Mouse (Mus musculus) midbrain, embryonic 11.5 days (tissue): Measurements from ENCODE around the gene Cwf19l1. TPM values are rescaled to one million over a fixed set of nuclear protein-coding genes. Genes with fewer than 3 reads are reported as not detected.

Experiments
- ATAC-seq: fragments of 200-750 bp; cut with Nextera tagmentation; 2 replicates; pipeline ENCODE4 v1.8.0; 2017; ENCODE audit warnings: moderate TSS enrichment, moderate library complexity; ENCODE audit not compliant: low FRiP score
- DNase-seq: peaks from one replicate; pipeline ENCODE4 v3.0.0; 2015; ENCODE audit warnings: low spot score; ENCODE audit errors: missing footprints
- H3K27ac ChIP-seq: fragments of 300-500 bp; sonication (generic); 2 replicates; pipeline ENCODE4 v1.5.1; 2014; ENCODE audit warnings: low read depth, low read length
- H3K27me3 ChIP-seq: fragments of 300-500 bp; sonication (generic); 2 replicates; pipeline ENCODE4 v1.6.1; 2014; ENCODE audit warnings: mild to moderate bottlenecking, low read length, moderate library complexity, mixed read lengths; ENCODE audit not compliant: control insufficient read depth, insufficient read depth
- H3K36me3 ChIP-seq: fragments of 300-500 bp; sonication (generic); 2 replicates; pipeline ENCODE4 v1.6.1; 2014; ENCODE audit warnings: mild to moderate bottlenecking, low read length, moderate library complexity, mixed read lengths; ENCODE audit not compliant: control insufficient read depth, insufficient read depth
- H3K4me1 ChIP-seq: fragments of 300-500 bp; sonication (generic); 2 replicates; pipeline ENCODE4 v1.6.1; 2014; ENCODE audit warnings: low read length; ENCODE audit not compliant: control insufficient read depth, insufficient read depth
- H3K4me2 ChIP-seq: fragments of 300-500 bp; sonication (generic); 2 replicates; pipeline ENCODE4 v1.6.1; 2014; ENCODE audit warnings: mild to moderate bottlenecking, moderate library complexity
- H3K4me3 ChIP-seq: fragments of 300-500 bp; sonication (generic); 2 replicates; pipeline ENCODE4 v1.5.1; 2014; ENCODE audit warnings: low read depth, low read length
- H3K9ac ChIP-seq: fragments of 300-500 bp; sonication (generic); 2 replicates; pipeline ENCODE4 v1.6.1; 2014; ENCODE audit warnings: low read length
- H3K9me3 ChIP-seq: fragments of 300-500 bp; sonication (generic); 2 replicates; pipeline ENCODE4 v1.6.1; 2016; ENCODE audit warnings: low read length; ENCODE audit not compliant: control insufficient read depth
- WGBS: fragments of 180-500 bp; shearing (Covaris S2); extraction: QIAGEN DNeasy Blood & Tissue Kit; methylation state at CpG from one replicate; pipeline ENCODE4 v1.1.7; 2014; 5-methylcytosine and 5-hydroxymethylcytosine counted together
- polyA plus RNA-seq: library from polyadenylated mRNA; unstranded; fragments of >200 nt; fragmentation: Nextera tagmentation; extraction: Ambion mirVana; gene quantifications from 2 replicates; pipeline ENCODE4 v1.2.1, GENCODE M21; 2014

Gene Cwf19l1
- polyA plus RNA-seq, 1 experiment from 2014 or later = 42.2 TPM

GRCm38 (mm10) chr19:44074986-44075385 lies 60.7 kb downstream of the Cwf19l1 start:
- H3K27ac ChIP-seq = no peak overlapping the region
- 88% methylated on average over 11 of the region's 11 CpGs for WGBS
- no peaks in the 10 kb centered on the region; the same call in 1 of the 2 replicates for H3K4me1 ChIP-seq
- no peak overlapping the region for H3K4me2 ChIP-seq
- no peak overlapping the region for H3K9ac ChIP-seq
- peaks cover 6% of the 10 kb centered on the region; the same call in 1 of the 2 replicates for H3K36me3 ChIP-seq
- H3K4me3 ChIP-seq = no peak overlapping the region
- H3K27me3 ChIP-seq = no peaks in the 10 kb centered on the region
- ATAC-seq (no peak), DNase-seq (no peak)
- H3K9me3 ChIP-seq = no peaks in the 10 kb centered on the region

- no peak for ATAC-seq
- H3K4me3 ChIP-seq = no peak overlapping the region
Observed at GRCm38 (mm10) chr19:44071166-44071565, 64.5 kb downstream of the Cwf19l1 start.

GRCm38 (mm10) chr19:44069914-44070232 lies 65.8 kb downstream of the Cwf19l1 start:
- H3K27ac ChIP-seq = no peak overlapping the region
- ATAC-seq (no peak), DNase-seq (no peak)
- no peaks in the 10 kb centered on the region for H3K36me3 ChIP-seq
- peak overlapping the region; percentile 39 for H3K4me3 ChIP-seq
- H3K27me3 ChIP-seq = no peaks in the 10 kb centered on the region
- peaks cover 5% of the 10 kb centered on the region for H3K4me1 ChIP-seq
- 10% methylated on average over 4 of the region's 4 CpGs for WGBS
- H3K9me3 ChIP-seq = no peaks in the 10 kb centered on the region
- peak overlapping the region; percentile 95 for H3K4me2 ChIP-seq
- H3K9ac ChIP-seq = peak overlapping the region; percentile 57

More at GRCm38 (mm10) chr19:44071166-44071565, 64.5 kb downstream of the Cwf19l1 start:
- WGBS = 57% methylated on average over 5 of the region's 5 CpGs
- H3K27me3 ChIP-seq = no peaks in the 10 kb centered on the region
- peaks cover 5% of the 10 kb centered on the region for H3K4me1 ChIP-seq
- H3K36me3 ChIP-seq = no peaks in the 10 kb centered on the region
- H3K27ac ChIP-seq = no peak overlapping the region
- no peaks in the 10 kb centered on the region for H3K9me3 ChIP-seq
- no peak for DNase-seq
- H3K4me2 ChIP-seq = no peak overlapping the region
- H3K9ac ChIP-seq = no peak overlapping the region

- Histone ChIP-seq H3K9me3 (no peaks in the 10 kb centered on the region), H3K27me3 (no peaks in the 10 kb centered on the region), H3K4me3 (peak within 1 kb of the TSS; percentile 39), H3K27ac (no peak within 1 kb of the TSS), H3K9ac (peak within 1 kb of the TSS; percentile 57), H3K4me1 (peaks cover 5% of the 10 kb centered on the region), H3K36me3 (no peaks in the 10 kb centered on the region), H3K4me2 (peak within 1 kb of the TSS; percentile 95)
- DNase-seq = peak; percentile 99
- WGBS = under 1% methylated on average over 73 of the region's 75 CpGs
- peak; percentile 94 for ATAC-seq
Observed at GRCm38 (mm10) chr19:44069121-44069913, 66.4 kb downstream of the Cwf19l1 start, which contains the start of gene Erlin1. Erlin1 (minus strand) TSS chr19:44069785.

- peaks cover 5% of the 10 kb centered on the region for H3K4me1 ChIP-seq
- H3K27ac ChIP-seq = no peak overlapping the region
- no peaks in the 10 kb centered on the region for H3K9me3 ChIP-seq
- peak overlapping the region; percentile 95; the same call in 1 of the 2 replicates for H3K4me2 ChIP-seq
- WGBS = 82% methylated on average over 4 of the region's 4 CpGs
- no peaks in the 10 kb centered on the region for H3K27me3 ChIP-seq
- no peaks in the 10 kb centered on the region for H3K36me3 ChIP-seq
- no peak for DNase-seq
- ATAC-seq = no peak
- no peak overlapping the region for H3K4me3 ChIP-seq
- peak overlapping the region; percentile 57; the same call in 1 of the 2 replicates for H3K9ac ChIP-seq
Observed at GRCm38 (mm10) chr19:44068232-44068631, 67.4 kb downstream of the Cwf19l1 start.

- no peak overlapping the region for H3K27ac ChIP-seq
- H3K9ac ChIP-seq = no peak overlapping the region
- H3K9me3 ChIP-seq = no peaks in the 10 kb centered on the region
- H3K27me3 ChIP-seq = no peaks in the 10 kb centered on the region
- H3K4me3 ChIP-seq = no peak overlapping the region
- ATAC-seq (no peak), DNase-seq (no peak)
- H3K36me3 ChIP-seq = no peaks in the 10 kb centered on the region
- H3K4me1 ChIP-seq = peaks cover 5% of the 10 kb centered on the region
- 89% methylated on average over 9 of the region's 9 CpGs for WGBS
- H3K4me2 ChIP-seq = no peak overlapping the region
Observed at GRCm38 (mm10) chr19:44067323-44068049, 68.2 kb downstream of the Cwf19l1 start.

GRCm38 (mm10) chr19:44064734-44065133 lies 70.9 kb downstream of the Cwf19l1 start:
- no peak overlapping the region for H3K4me2 ChIP-seq
- no peaks in the 10 kb centered on the region for H3K27me3 ChIP-seq
- no peak overlapping the region for H3K4me3 ChIP-seq
- DNase-seq = no peak
- H3K36me3 ChIP-seq = no peaks in the 10 kb centered on the region
- H3K4me1 ChIP-seq = peaks cover 5% of the 10 kb centered on the region
- WGBS = 88% methylated on average over 2 of the region's 2 CpGs
- H3K9ac ChIP-seq = no peak overlapping the region
- H3K27ac ChIP-seq = no peak overlapping the region
- no peak for ATAC-seq
- H3K9me3 ChIP-seq = no peaks in the 10 kb centered on the region

GRCm38 (mm10) chr19:44063773-44064172 lies 71.9 kb downstream of the Cwf19l1 start:
- 95% methylated on average over 7 of the region's 7 CpGs for WGBS
- no peak overlapping the region for H3K4me2 ChIP-seq
- no peaks in the 10 kb centered on the region for H3K9me3 ChIP-seq
- no peaks in the 10 kb centered on the region for H3K27me3 ChIP-seq
- H3K9ac ChIP-seq = no peak overlapping the region
- ATAC-seq (no peak), DNase-seq (no peak)
- no peak overlapping the region for H3K27ac ChIP-seq
- no peak overlapping the region for H3K4me3 ChIP-seq
- H3K36me3 ChIP-seq = no peaks in the 10 kb centered on the region
- H3K4me1 ChIP-seq = peaks cover 4% of the 10 kb centered on the region

GRCm38 (mm10) chr19:44060226-44060625 lies 75.5 kb downstream of the Cwf19l1 start:
- no peak overlapping the region for H3K9ac ChIP-seq
- no peak overlapping the region for H3K27ac ChIP-seq
- DNase-seq (no peak), ATAC-seq (no peak)
- no peaks in the 10 kb centered on the region for H3K27me3 ChIP-seq
- no peaks in the 10 kb centered on the region for H3K4me1 ChIP-seq
- H3K36me3 ChIP-seq = no peaks in the 10 kb centered on the region
- H3K9me3 ChIP-seq = no peaks in the 10 kb centered on the region
- no peak overlapping the region for H3K4me3 ChIP-seq
- H3K4me2 ChIP-seq = no peak overlapping the region
- 89% methylated on average over 3 of the region's 3 CpGs for WGBS
